Mouse (Mus musculus) left cerebral cortex, adult 11 months (tissue): ENCODE measurements around the gene Rspry1.

Experiments used
- DNase-seq: peaks from one replicate; pipeline ENCODE4 v3.0.0; 2022; ENCODE audit warnings: low spot score

Rspry1 gene

DNA sequence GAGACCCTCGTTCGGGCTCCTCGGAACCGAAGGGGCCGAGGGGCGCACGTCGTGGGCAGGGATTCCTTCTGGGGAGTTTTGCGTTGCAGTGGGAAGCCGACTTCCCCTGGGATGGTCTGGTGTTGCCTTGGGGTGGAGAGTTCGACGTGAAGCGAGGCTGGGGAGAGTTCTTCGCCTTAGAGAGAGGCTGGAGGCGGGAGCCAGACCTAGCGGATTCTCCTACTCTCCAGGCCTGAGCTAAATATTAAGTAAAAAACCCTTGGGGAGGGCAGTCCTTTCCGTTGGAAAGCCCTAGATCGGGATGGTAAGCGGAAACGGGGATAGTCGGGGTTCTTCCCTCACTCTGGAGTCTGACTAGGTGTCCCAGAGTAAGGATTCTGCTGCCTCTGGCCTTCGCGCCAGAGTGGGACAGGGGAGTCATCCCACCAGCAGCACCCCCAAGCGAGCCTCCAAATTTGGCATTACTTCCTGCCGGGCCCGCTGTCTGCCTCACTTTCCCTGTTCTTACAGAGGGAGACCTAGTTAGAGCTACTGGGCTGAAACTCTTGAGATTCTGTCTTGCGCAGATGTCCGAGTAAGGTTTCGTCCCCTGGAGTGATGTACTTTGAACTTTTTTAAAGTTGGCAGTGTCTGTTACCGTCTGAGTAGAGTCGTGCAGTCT is 864 bp downstream of the Rspry1 start:
- DNase-seq: no peak

DNA sequence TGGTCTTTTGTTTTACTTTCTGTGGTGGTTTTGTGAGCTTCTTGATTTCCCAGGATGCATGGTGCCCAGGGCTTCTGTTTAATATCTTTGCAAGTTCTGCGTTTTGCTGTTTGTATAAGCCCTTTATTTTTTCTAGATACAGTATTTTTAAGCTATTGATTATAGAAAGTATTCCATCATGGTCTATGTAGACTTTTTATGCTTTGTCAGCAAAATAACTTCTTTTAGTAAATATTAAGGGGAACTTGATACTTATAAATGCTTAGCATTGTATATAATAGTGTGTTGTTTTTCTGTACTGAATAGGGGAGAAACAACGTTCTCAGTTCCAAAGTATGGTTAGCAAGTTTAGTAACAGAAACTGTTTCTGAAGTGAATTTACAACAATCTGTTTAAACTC is 2.3 kb downstream of the Rspry1 start:
- DNase-seq: no peak

DNA sequence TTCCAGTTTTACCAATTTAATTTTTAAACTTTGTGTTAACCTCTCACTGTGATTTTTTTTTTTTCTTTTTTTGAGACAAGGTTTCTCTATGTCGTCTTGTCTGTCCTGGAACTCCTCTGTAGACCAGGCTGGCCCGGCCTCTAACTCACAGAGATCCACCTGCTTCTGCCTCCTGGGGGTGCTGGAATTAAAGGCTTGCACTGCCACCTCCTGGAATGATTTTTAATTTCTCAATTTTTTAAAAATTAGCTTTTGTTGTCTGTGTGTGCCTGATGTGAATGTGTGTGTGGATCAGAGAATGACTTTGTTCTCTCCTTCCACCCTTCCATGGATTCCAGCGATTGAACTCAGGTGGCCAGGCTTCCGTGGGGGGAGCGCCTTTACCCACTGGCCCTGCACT is 5.3 kb downstream of the Rspry1 start:
- DNase-seq: no peak

DNA sequence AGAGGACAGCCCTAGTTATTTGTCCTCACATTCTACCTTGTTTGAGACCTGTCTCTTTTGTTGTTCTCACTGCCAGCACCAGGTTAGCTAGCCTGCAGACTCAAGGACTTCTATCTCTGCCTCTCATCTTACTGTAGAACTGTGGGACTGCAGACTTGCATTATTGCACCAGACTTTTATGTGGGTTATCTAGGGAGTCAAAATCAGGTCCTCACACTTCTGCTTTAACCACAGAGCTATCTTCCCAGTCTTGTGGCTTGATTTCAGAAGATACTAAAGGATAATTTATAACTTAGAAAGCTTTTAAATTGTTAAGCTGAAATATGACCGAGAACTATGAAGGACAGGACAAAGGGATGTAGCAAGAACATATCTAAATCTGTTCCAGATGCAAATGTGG is 23.1 kb downstream of the Rspry1 start:
- no peak for DNase-seq

DNA sequence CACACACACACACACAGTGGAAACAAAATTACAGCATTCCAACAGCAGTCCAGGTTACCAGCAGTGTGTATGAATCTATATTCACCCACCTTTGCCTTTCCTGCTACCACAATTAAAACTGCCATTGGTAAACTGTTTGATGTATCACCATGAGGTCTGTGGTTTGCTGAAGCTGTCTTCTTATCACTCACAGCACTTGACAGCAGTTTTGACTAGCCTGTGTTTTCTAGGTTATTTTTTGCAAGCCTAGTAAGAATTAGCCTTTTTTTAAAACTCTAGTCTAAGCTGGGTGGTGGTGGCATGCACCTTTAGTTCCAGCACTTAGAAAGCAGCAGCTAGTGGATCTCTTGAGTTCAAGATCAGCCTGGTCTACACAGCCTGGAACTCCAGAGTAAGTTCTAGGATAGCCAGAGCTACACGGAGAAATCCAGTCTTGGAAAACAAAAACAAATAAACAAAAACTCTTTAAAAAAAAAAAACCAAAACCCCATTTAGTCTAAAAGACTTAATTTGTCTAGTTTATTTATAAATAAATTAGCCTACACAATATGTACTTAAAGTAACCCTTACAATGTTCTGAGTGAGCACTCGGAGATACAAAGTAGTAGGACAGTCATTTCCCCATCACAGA is 31.9 kb downstream of the Rspry1 start:
- no peak for DNase-seq

DNA sequence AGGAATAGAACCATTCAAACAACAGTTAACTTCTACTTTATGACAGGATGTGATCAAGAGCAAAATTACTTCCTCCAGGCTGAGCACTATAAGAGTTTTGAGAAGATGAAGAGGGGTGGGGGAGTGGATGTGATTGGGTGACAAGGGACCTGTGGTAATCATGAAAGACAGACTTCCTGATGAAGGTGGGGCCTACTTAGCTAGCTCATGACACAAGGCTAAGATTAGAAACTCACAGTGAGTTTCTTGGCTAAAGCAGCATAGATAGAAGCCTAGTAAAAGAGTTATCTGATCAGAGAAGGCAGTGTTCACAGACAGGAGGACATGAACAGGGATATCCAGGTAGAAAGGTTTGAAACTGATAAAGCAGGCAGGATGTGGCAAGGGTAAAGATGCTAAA is 32.5 kb downstream of the Rspry1 start:
- DNase-seq: no peak

DNA sequence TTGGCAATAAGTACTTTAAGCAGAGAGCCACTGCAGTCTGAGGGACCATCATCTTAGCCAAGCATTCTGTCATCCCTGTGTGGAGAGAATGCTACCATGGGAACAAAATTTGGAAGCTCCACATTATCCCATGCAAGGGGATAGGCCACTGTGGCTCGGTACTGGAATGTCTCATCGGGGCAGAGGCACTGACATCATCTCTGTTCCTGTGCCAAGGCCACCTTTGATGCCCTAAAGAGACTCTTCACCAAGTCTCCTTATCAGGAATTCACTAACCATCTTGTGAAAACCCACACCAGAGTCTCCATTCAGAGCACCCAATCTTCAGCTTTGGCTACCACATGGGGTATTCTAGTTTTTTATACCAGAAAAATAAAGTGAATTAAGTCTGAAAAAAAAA is 39.4 kb downstream of the Rspry1 start:
- no peak for DNase-seq

GRCm38 (mm10) chr8:94641938-94642337 is 40.2 kb downstream of the Rspry1 start:
- no peak for DNase-seq

GRCm38 (mm10) chr8:94645202-94645601 is 43.5 kb downstream of the Rspry1 start:
- no peak for DNase-seq

- no peak for DNase-seq
Measured at GRCm38 (mm10) chr8:94646165-94646564, 44.4 kb downstream of the Rspry1 start.

DNA sequence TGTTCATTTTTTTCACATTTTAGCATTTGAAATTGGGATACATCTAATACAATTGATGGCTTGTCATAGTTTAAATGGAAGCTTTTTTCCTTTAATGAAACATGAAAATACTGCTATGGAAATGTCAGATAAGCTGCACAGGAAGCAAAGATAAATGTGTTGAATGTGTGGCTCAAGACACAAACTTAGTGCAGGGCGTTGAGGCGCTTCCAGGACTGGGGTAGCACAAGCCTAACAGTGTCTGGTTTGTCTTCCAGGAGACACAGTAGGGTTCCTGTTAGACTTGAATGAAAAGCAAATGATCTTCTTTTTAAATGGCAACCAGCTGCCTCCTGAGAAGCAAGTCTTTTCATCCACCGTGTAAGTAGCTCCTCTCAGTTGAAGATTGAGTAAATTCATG is 47.8 kb downstream of the Rspry1 start:
- no peak for DNase-seq

DNA sequence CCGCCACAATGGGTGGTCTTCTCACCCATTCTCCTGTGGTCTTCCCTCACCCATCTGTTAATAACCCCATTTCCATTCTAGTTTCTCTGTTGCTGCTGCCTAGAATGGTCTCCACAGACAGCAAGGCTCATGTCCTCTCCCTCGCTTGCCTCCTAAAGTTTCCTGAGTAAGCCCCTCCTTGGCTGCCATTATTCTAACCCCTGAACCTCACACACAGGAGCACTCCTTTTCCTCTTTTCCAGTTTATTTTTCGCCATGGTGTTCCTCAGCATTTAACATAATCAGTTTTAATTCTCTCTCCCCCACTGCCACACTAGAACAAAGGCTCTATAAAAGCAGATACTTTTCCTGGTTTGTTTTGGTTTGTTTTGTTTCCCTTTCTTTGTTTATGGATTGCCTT is 51.2 kb downstream of the Rspry1 start:
- DNase-seq: no peak

GRCm38 (mm10) chr8:94654994-94655393 is 53.3 kb downstream of the Rspry1 start:
- no peak for DNase-seq

DNA sequence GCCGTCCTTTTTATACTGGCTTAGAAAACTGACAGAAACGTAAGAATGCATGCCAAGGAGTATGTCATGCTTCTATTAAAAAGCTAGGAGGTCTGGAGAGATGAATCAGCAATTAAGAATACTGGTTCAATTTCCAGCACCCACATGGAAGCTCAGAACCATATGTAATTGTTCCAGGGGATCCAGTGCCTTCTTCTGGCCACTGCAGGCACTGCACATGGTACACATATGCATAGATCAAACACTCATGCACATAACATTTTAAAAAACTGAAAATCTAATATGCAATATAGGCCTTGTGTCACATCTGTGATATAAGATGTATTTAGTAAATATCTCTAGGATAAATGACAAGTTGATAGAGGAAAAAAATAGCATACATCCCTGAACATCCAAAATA is 56.3 kb downstream of the Rspry1 start:
- DNase-seq: no peak

DNA sequence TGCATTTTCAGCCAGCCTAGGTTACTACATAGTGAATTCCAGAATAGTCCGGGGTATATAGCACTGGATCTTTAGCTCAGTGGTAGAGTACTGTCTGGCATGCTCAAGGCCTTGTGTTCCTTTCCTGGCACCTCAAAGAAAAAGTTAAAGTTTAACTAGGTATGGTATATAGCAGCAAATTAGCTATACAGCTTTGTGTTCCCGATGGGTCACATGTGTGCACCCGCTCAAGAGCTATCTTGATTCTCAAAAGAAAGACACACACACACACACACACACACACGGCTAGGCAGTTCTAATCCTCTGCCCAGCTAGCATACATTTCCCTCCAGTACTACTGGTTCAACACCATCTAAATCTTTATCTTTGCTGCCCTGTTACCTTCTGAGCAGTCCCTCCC is 58.7 kb downstream of the Rspry1 start:
- no peak for DNase-seq

DNA sequence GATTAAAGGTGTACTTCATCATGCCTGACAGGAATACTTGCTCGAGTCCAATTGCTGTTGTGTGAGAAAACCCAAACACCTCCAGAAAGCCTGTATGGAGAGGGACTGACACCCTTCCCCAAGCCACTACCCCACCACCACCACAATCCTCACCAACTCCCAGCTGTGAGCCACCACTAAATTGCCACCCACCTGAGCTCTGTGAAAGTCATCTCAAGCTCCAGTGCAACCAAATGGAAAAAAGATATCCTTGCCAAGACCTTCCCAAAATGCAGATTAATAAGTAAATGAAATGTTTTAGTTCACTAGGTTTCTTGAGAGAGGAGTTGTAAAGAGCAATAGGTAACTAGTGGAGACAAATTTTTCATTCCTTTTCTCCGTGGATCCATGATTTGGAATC is 63.0 kb downstream of the Rspry1 start:
- DNase-seq: no peak

DNA sequence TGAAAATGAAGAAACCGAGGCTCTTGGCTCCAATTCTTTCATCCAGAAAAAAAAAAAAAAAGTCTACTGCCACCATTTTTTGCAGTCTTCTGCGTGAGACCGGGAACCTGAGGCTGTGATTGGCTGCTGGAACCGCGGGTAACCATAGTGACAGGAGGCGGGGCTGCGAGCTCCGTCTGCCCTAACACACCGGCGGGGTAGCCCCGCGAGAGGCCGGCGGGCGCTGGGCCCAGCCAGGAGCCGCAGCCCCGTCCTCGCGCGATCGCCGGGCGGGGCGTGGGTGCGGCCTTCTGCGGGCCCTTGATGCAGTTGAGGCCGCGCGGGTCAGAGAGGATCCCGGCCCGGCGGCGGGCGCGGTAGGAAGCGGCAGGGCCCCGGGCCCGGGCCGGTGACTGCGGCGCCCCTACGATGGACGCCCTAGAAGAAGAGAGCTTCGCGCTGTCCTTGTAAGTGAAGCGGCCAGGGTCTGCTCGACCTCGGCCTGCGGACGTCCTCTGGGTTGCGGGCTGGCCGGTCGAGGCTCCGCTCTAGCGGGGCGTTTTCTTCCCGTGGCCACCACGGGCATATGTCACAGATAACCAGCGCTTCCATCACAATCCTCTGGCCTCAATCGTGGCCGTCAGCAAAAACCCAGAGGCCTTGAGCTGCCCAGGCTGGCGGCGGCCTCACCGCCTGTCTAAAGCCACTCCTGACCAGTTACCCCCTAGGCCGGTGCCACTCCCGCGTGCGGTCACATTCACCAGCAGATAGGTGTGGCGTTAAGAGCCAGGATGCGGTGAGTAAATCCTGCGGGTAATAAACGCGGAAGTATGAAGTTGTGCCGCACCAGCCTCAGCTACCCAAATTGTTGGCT is 64.9 kb downstream of the Rspry1 start, which contains the start of gene Arl2bp:
Gene Arl2bp, plus strand, starts transcription at position 145 of the 853 bp plus-strand sequence.
- peak; percentile 91 for DNase-seq

DNA sequence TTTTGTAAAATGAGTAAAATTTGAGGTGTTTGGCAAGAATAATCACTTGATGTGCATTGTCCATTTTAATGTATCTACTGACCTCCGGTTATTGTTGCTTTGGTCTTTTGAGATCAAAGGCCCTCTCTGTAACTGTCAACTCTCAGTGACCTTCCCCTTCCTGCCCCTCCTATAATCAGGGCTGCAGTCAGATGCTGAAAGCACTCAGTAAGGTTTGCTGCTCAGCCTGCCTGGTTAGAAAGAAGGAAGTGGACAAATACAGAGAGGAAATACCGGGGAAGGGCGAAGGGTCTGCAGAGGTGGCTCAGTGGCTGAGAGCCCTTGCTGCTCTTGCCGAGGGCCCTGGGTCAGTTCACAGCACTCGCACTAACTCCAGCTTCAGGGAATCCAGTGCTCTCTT is 72.6 kb downstream of the Rspry1 start:
- no peak for DNase-seq

DNA sequence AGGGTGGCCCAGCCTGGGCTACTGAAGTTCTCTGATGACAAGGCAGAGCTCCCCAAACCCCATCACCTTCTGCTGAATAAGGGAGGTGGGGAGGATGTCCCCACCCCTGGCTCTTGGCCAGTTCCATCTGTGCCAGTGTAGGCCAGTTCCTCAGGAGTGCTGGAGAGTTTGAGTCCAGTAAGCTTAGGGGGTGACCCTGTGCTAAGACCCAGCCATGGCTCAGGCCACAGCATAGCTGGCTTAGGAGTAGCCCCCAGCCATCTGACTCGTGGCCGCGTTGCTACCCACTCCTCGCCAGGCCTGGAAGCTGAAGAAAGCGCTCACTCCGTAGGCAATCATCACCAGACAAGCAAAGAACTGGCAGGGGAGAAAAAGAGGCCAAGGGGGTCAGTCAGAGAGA is 74.2 kb downstream of the Rspry1 start:
- DNase-seq: no peak

DNA sequence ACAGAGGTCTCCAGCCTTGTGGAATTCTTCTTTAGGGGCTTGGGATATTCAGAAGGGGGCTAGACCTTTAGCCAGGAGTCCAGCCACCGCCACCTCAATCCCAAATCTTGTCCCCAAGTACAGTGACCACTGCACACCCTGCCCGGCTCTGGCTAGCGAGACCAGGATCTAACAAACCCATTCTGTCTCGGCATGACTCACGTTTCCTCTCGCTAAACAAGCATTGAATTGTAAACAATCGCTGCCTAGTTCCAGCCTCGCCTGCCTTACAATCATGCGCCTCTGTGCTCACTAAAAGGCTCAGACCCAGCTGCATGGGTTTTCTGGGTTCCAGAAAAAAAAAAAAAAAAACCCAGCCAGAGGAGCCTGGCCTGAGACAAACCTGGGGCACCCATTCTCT is 76.8 kb downstream of the Rspry1 start:
- DNase-seq: peak; percentile 65

DNA sequence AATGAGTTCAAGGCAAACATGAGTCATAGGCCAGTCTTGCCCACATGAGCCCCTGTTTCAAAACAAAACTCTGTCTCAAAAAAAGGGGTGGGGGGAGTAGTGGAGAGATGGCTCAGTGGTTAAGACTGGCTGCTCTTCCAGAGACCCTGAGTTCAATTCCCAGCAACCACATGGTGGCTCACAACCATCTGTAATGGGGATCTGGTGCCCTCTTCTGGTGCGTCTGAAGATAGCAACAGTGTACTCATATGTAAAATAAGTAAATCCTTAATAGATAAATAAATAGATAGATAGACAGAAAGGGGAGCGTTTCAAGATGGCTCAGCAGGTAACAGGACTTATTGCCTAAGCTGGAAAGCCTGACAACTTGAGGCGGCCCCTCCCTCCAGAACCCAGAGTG is 78.7 kb downstream of the Rspry1 start:
- no peak for DNase-seq

DNA sequence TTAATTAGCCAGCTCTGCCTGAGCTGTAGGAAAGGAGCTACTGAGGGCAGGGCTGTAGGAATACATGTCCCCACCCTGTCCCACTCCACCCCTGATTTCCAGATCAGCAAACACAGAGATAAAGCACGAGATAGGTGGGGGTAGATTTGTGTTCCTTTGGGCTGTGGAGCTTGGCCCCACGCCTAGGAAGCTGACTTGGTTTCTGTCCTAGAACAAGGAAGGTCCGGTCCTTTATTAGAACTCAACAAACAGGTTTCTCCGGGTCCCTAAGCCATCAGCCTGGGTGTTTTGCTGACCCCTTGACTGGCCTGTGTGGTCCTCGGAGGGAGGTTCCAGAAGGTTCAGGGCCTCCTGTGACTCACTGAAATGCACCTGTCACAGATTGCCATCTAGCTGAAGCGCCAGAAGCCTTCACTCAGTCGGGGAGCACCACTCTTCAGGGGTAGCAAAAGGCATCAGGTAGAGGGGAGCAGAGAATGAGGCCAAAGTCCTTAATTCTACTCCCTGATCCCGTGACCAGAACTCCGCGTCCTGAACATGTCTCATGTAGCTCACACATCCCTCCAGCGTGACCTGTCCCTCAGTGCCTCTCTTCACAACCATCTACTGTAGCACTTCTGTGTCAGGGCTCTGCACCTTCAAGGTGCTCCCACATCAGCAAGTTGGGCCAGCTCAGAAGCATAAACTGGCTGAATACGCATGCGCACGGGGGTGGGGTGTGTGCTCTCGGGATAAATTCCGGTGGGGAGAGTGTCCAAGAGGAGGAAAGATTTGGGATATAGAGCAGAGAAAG is 81.2 kb downstream of the Rspry1 start:
- DNase-seq: no peak
